Mouse (Mus musculus): ENCODE data around the gene Saal1.

DNA sequence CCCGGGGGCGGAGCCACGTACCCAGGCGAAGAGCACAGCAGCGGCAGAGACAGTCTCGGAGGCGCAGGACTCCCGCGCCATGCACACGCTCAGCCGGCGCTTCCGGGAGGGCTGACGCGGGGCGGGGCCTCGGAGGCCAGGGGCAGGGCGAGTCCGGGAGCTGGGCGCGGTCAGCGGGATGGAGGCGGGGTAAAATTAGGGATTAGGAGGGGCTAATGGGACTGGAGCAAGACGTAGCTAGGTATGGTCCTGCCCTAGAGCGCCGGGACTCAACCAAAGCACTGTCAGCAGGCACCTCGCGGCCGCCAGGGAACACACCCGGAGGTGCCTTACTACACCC is 70.8 kb downstream of the Saal1 start, which contains the start of gene Sergef:
- TF ChIP-seq NANOG (IDR thresholded peaks at IDR 0.05; ENCODE audit: borderline replicate concordance, low read length) (no peak), CTCF (conservative IDR thresholded peaks at IDR 0.05; ENCODE audit: low read length) (no peak)

All from E14TG2a.4 (cell line).